Mouse (Mus musculus) hindbrain, embryonic 14.5 days (tissue): ENCODE measurements at regions not wholly inside any gene's neighbourhood (a gene's known extent, or its start where the extent isn't known, plus 50 kb on each side); places are given as distances from the start of the nearest gene placed in this dataset.

Source experiments
- ATAC-seq: fragments of 200-750 bp; cut with Nextera tagmentation; 2 replicates; pipeline ENCODE4 v1.8.0; 2017; ENCODE audit warnings: moderate number of reproducible peaks, mild to moderate bottlenecking, moderate TSS enrichment, moderate library complexity; ENCODE audit not compliant: low FRiP score
- DNase-seq: peaks from one replicate; pipeline ENCODE4 v3.0.0-alpha.2; 2015; ENCODE audit warnings: low spot score
- H3K27ac ChIP-seq: fragments of 300-500 bp; sonication (generic); 2 replicates; pipeline ENCODE4 v1.5.1; 2014; ENCODE audit warnings: mild to moderate bottlenecking, moderate library complexity
- H3K27me3 ChIP-seq: fragments of 300-500 bp; sonication (generic); 2 replicates; pipeline ENCODE4 v1.6.1; 2014; ENCODE audit warnings: mild to moderate bottlenecking, low read length, mixed read lengths; ENCODE audit not compliant: control insufficient read depth, insufficient read depth
- H3K36me3 ChIP-seq: fragments of 300-500 bp; sonication (generic); replicated peaks from 2 replicates; pipeline ENCODE4 v1.6.1; 2014; ENCODE audit not compliant: control insufficient read depth, insufficient read depth
- H3K4me1 ChIP-seq: fragments of 300-500 bp; sonication (generic); replicated peaks from 2 replicates; pipeline ENCODE4 v1.6.1; 2014; ENCODE audit warnings: antibody characterized with exemption, low read length, mixed read lengths; ENCODE audit not compliant: control insufficient read depth, insufficient read depth
- H3K4me2 ChIP-seq: fragments of 300-500 bp; sonication (generic); replicated peaks from 2 replicates; pipeline ENCODE4 v1.6.1; 2014; ENCODE audit warnings: mild to moderate bottlenecking, moderate library complexity
- H3K4me3 ChIP-seq: fragments of 300-500 bp; sonication (generic); replicated peaks from 2 replicates; pipeline ENCODE4 v1.5.1; 2014; ENCODE audit warnings: mild to moderate bottlenecking, low read length
- H3K9ac ChIP-seq: fragments of 300-500 bp; sonication (generic); 2 replicates; pipeline ENCODE4 v1.6.1; 2014
- H3K9me3 ChIP-seq: fragments of 300-500 bp; sonication (generic); 2 replicates; pipeline ENCODE4 v1.6.1; 2016; ENCODE audit warnings: low read length; ENCODE audit not compliant: control insufficient read depth
- WGBS: fragments of 180-500 bp; shearing (Covaris S2); extraction: QIAGEN DNeasy Blood & Tissue Kit; methylation state at CpG from one replicate; pipeline ENCODE4 v1.1.7; 2014; 5-methylcytosine and 5-hydroxymethylcytosine counted together

DNA sequence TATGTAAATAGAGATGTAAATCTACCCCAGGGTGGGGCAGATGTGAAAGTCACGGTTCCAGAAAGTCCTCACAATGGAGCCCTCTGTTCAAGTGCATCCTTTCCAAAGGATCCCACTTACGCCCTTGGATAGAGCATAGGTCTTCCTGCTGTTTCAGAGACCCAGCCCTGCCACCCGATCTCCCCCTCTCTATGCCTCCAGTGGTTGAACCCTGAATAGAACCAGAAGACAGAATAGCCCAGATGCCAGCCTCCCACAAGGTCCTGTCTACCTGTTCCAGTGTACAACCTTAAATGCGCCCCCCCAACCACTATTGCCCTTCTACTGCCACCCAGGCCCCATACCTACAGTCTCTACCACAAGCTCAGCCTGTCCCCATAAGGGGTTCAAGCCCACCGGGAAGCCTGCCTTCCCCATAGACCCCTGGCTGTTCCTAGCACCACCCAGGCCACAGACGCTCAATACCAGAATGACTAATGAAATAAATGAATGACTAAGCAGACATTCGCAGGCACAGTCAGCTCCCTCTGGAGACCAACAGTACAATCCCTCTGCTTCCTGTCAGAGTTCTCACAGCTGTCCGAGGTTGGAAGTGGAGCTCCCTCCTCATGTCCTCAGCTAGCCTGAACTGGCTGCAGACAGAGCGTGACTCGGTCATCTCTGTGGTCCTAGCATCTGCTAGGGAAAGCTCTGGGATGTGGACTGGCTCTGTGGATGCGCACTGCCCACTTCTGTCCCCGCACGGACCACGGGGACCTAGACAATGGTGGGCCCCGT lies 133.4 kb upstream of the 1600014C23Rik start:
- Histone ChIP-seq H3K4me3 (no peak overlapping the region), H3K9ac (no peak overlapping the region), H3K9me3 (no peaks in the 10 kb centered on the region), H3K27ac (no peak overlapping the region), H3K4me2 (no peak overlapping the region), H3K27me3 (no peaks in the 10 kb centered on the region), H3K36me3 (no peaks in the 10 kb centered on the region), H3K4me1 (no peaks in the 10 kb centered on the region; the same call in 1 of the 2 replicates)
- WGBS: 66% methylated on average over 15 of the region's 15 CpGs
- ATAC-seq (no peak), DNase-seq (no peak)

GRCm38 (mm10) chr17:45866346-45866745 lies 132.7 kb upstream of the 1600014C23Rik start:
- no peaks in the 10 kb centered on the region for H3K27me3 ChIP-seq
- H3K27ac ChIP-seq: no peak overlapping the region
- no peaks in the 10 kb centered on the region for H3K36me3 ChIP-seq
- no peak overlapping the region for H3K9ac ChIP-seq
- no peak overlapping the region for H3K4me3 ChIP-seq
- WGBS: 24% methylated on average over 10 of the region's 10 CpGs
- no peaks in the 10 kb centered on the region for H3K9me3 ChIP-seq
- ATAC-seq (no peak), DNase-seq (no peak)
- no peak overlapping the region for H3K4me2 ChIP-seq
- no peaks in the 10 kb centered on the region; the same call in 1 of the 2 replicates for H3K4me1 ChIP-seq

DNA sequence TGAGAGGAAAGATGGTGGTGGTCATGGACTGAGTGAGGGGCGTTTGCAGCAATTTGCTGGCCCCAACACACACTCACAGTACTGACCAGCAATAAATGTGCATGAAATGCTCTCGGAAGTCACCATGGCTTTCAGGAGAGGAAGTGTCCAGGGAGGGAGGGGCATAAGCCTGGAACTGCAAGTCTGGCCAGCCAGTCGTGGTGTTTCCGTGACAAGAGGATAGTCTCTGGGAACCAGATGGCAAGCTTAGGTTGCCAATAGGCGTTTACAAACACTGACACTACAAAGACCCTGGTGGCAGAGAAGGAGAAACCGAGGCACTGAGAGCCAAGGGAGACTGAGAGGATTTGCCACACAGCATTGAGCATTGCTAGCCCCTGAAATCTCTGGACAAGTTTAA lies 132.3 kb upstream of the 1600014C23Rik start:
- ATAC-seq: no peak
- WGBS: 83% methylated on average over 6 of the region's 6 CpGs
- Histone ChIP-seq H3K27ac (no peak overlapping the region), H3K9ac (no peak overlapping the region), H3K36me3 (no peaks in the 10 kb centered on the region), H3K4me2 (no peak overlapping the region), H3K27me3 (no peaks in the 10 kb centered on the region), H3K4me3 (no peak overlapping the region), H3K4me1 (no peaks in the 10 kb centered on the region; the same call in 1 of the 2 replicates), H3K9me3 (no peaks in the 10 kb centered on the region)
- no peak for DNase-seq

DNA sequence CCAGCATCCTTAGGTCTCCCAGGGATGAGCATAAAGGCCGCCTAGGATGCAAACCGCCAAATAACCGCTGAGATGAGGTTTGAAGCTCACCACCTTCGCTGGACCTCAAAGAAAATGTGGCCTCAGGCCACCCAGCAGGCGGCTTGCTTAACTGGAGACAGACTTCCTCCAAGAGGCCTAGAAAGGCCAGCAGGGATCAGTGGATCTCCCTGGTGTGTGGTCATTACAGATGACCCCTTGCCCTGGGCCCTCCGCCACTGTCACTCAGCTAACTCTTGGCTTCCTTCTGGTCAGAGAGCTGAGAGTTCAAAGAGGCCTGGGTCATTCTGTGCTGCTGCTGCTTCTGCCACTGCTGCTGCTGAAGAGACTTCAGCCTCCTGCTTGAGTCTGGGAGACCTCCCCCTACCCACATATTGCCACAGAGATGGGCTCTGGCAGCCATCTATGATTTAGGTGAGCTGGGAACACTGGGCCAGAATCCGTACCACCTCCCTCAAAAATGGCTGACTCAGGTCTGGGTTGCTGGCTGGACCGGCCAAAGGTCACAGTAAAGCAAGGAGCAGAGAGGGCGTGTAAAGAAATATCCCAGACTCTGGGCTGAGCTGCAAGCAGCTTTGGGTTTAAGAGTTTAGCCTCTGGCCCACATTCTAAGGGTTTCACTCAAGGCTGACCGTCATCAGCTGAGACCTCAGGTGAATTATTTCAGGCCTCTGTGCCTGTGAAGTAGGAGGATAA lies 130.0 kb upstream of the 1600014C23Rik start:
- H3K36me3 ChIP-seq: no peaks in the 10 kb centered on the region
- no peak for ATAC-seq
- H3K9me3 ChIP-seq: 0 out of 2 replicates have a peak, but pooled peaks cover 4% of the 10 kb centered on the region

GRCm38 (mm10) chr17:45863031-45863430 lies 129.4 kb upstream of the 1600014C23Rik start:
- H3K4me1 ChIP-seq: no peaks in the 10 kb centered on the region; the same call in 1 of the 2 replicates
- no peak for ATAC-seq
- H3K4me2 ChIP-seq: no peak overlapping the region
- no peaks in the 10 kb centered on the region for H3K27me3 ChIP-seq
- H3K36me3 ChIP-seq: no peaks in the 10 kb centered on the region
- H3K9ac ChIP-seq: no peak overlapping the region
- no peak overlapping the region for H3K4me3 ChIP-seq
- no peak overlapping the region for H3K27ac ChIP-seq
- 80% methylated on average over 3 of the region's 3 CpGs for WGBS
- H3K9me3 ChIP-seq: 0 out of 2 replicates have a peak, but pooled peaks cover 4% of the 10 kb centered on the region
- DNase-seq: no peak

More for the DNA sequence above, 130.0 kb upstream of the 1600014C23Rik start:
- no peaks in the 10 kb centered on the region for H3K27me3 ChIP-seq
- no peak overlapping the region for H3K4me3 ChIP-seq
- no peak overlapping the region for H3K4me2 ChIP-seq
- WGBS: 43% methylated on average over 10 of the region's 10 CpGs
- DNase-seq: no peak
- no peak overlapping the region for H3K9ac ChIP-seq
- H3K27ac ChIP-seq: no peak overlapping the region
- H3K4me1 ChIP-seq: no peaks in the 10 kb centered on the region; the same call in 1 of the 2 replicates

GRCm38 (mm10) chr17:45859441-45859840 lies 125.8 kb upstream of the 1600014C23Rik start:
- H3K9me3 ChIP-seq: 0 out of 2 replicates have a peak, but pooled peaks cover 4% of the 10 kb centered on the region
- H3K27me3 ChIP-seq: no peaks in the 10 kb centered on the region
- WGBS: 84% methylated on average over 5 of the region's 5 CpGs
- H3K27ac ChIP-seq: no peak overlapping the region
- DNase-seq (no peak), ATAC-seq (no peak)
- no peaks in the 10 kb centered on the region for H3K4me1 ChIP-seq
- H3K9ac ChIP-seq: no peak overlapping the region
- no peaks in the 10 kb centered on the region for H3K36me3 ChIP-seq
- H3K4me2 ChIP-seq: no peak overlapping the region
- H3K4me3 ChIP-seq: no peak overlapping the region

DNA sequence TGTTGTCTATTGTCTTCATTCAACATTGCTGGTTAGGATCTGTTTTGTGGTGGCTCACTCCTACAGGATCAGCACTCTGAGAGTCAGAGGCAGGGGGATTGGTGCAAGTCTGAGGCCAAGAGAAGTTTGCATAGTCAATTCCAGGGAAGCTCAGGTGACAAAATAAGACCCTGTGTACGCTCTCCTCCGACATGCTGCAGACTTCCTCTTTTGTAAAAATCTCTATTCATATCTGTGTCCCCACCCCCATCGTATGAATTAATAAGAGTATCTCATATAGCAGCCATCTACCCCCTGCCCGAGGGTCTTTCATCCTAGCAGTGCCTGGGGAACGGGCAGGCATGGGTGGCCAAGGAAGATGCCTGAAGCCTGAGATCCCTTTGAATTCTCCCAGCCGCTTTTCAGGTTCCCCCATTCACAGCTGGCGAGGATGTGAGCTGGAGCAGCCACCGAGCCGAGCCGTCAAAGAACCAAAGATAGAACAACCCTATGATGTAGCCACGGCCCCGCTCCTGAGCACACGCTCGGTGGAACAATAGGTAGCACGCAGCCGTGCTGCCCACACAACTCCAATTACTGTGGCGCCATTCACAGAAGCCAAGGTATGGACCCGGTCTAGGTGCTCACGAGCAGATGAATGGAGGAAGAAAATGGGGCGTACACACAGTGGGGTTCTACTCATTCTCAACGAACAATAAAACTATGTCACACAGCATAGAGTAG lies 120.4 kb upstream of the 1600014C23Rik start:
- no peak overlapping the region for H3K9ac ChIP-seq
- no peak overlapping the region for H3K4me3 ChIP-seq
- H3K27me3 ChIP-seq: no peaks in the 10 kb centered on the region
- DNase-seq (no peak), ATAC-seq (no peak)
- no peak overlapping the region for H3K27ac ChIP-seq
- 0 out of 2 replicates have a peak, but pooled peaks cover 4% of the 10 kb centered on the region for H3K9me3 ChIP-seq
- no peaks in the 10 kb centered on the region for H3K4me1 ChIP-seq
- H3K4me2 ChIP-seq: no peak overlapping the region
- H3K36me3 ChIP-seq: no peaks in the 10 kb centered on the region
- WGBS: 72% methylated on average over 21 of the region's 21 CpGs

DNA sequence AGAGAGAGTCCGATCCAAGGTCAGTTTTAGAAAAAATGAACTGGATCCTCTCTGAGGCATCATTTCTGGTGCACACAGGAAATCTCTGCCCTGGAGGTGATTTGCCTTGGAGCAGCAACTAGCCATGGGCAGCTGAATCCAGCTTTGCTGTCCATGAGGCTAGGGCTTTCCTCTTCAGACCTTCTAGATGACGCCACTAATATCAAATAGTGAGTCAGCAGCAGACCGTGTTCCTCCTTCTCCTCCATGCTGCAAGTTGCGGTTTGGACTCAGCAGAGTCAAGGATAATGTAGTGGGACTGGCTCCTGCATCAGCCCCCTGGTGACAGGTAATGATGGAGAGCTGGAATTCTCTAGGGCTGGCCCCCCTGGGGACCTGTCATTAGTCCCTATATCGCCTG lies 118.8 kb upstream of the 1600014C23Rik start:
- Histone ChIP-seq H3K36me3 (no peaks in the 10 kb centered on the region), H3K4me2 (no peak overlapping the region), H3K27me3 (no peaks in the 10 kb centered on the region), H3K4me3 (no peak overlapping the region), H3K9me3 (no peaks in the 10 kb centered on the region), H3K9ac (no peak overlapping the region), H3K4me1 (no peaks in the 10 kb centered on the region), H3K27ac (no peak overlapping the region)
- DNase-seq (no peak), ATAC-seq (no peak)
- 30% methylated on average over 5 of the region's 5 CpGs for WGBS
